9 mouse cellular contexts compared by ENCODE assay signal in the genomic region with DNA sequence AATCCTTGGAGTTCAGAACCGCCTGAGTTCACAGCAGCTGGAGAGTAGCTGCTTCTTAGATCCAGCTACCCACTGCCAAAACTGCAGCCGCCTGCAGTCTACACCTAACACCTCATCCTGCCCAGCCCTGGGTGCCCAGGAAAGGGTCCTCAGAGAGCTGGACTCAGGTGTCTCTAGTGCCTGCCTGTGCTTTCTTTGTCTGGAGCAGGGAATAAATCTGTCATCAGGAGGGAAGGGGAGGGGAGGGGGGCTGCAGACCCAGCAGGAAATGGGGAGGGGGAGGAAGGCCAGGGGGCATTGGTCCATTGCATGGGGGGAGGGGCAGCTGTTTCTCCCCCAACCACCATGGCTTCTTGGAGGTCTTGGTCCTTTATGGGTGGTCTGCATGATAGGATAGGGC. TPM values are rescaled to one million over a fixed set of nuclear protein-coding genes. Genes with fewer than 3 reads are reported as not detected.
DNase-seq lines count a peak whose midpoint lies in the region; ATAC-seq and TF ChIP-seq lines count a peak whose summit lies in the region.
"Had no signal": no experiment of that assay in that cellular context is flagged by ENCODE, and none has a peak within 500 bp of the region (broad histone marks: within the 10 kb centered on the region; RNA-seq: fewer than 3 reads in every experiment).

No protein-coding gene starts in this region.

- H3K9me3 ChIP-seq in heart, embryonic 16.5 days (replicated peaks; ENCODE audit: control insufficient read depth, low read length): no peaks in the 10 kb centered on the region
- H3K9me3 ChIP-seq in embryonic facial prominence, embryonic 10.5 days: no peaks in the 10 kb centered on the region
- no peaks in the 10 kb centered on the region for H3K9me3 ChIP-seq in intestine, embryonic 15.5 days
- H3K9me3 ChIP-seq in midbrain, postnatal 0 days (ENCODE audit: low read length): no peaks in the 10 kb centered on the region

- peak overlapping the region; percentile 98; the same call in 1 of the 2 replicates for H3K4me2 ChIP-seq in heart, embryonic 16.5 days (ENCODE audit: low read depth, low read length)
- peak overlapping the region; percentile 100 for H3K4me2 ChIP-seq in intestine, embryonic 15.5 days (replicated peaks)
- H3K4me2 ChIP-seq in midbrain, postnatal 0 days (ENCODE audit: low read depth, low read length, poor library complexity, severe bottlenecking): 0 out of 2 replicates have a peak overlapping the region, but pooled peaks have one; percentile 98

- no peak for TF ChIP-seq CTCF in midbrain, postnatal 0 days (IDR thresholded peaks at IDR 0.05)

- 14% methylated on average over 2 of the region's 2 CpGs for WGBS in heart, embryonic 16.5 days
- WGBS in embryonic facial prominence, embryonic 10.5 days: 0% methylated on average over 2 of the region's 2 CpGs
- WGBS in intestine, embryonic 15.5 days: 12% methylated on average over 2 of the region's 2 CpGs
- 9% methylated on average over 2 of the region's 2 CpGs for WGBS in midbrain, postnatal 0 days

- H3K4me1 ChIP-seq in heart, embryonic 16.5 days (ENCODE audit: control insufficient read depth, insufficient read depth, low read length): peaks cover 24% of the 10 kb centered on the region
- H3K4me1 ChIP-seq in embryonic facial prominence, embryonic 10.5 days: peaks cover 77% of the 10 kb centered on the region
- H3K4me1 ChIP-seq in intestine, embryonic 15.5 days (replicated peaks): peaks cover 34% of the 10 kb centered on the region
- peaks cover 6% of the 10 kb centered on the region; the same call in 1 of the 2 replicates for H3K4me1 ChIP-seq in midbrain, postnatal 0 days (ENCODE audit: insufficient read depth, low read length)

- H3K27ac ChIP-seq in heart, embryonic 16.5 days (ENCODE audit: low read length): no peak overlapping the region
- H3K27ac ChIP-seq in embryonic facial prominence, embryonic 10.5 days (replicated peaks): peak overlapping the region; percentile 92
- H3K27ac ChIP-seq in intestine, embryonic 15.5 days: no peak overlapping the region
- no peak overlapping the region for H3K27ac ChIP-seq in midbrain, postnatal 0 days (ENCODE audit: low read depth, low read length)

- no peak for ATAC-seq in heart, embryonic 16.5 days (replicated peaks; ENCODE audit: extremely low read depth, insufficient read depth, low FRiP score)
- no peak for ATAC-seq in intestine, embryonic 15.5 days
- ATAC-seq in midbrain, postnatal 0 days (ENCODE audit: low FRiP score): no peak
- no peak for ATAC-seq in CD4-positive, CD25-positive, alpha-beta regulatory T cell, adult 4 months

- peaks cover 1% of the 10 kb centered on the region; the same call in 1 of the 2 replicates for H3K36me3 ChIP-seq in heart, embryonic 16.5 days (ENCODE audit: control insufficient read depth, insufficient read depth)
- H3K36me3 ChIP-seq in embryonic facial prominence, embryonic 10.5 days (replicated peaks): peaks cover 28% of the 10 kb centered on the region
- H3K36me3 ChIP-seq in intestine, embryonic 15.5 days: no peaks in the 10 kb centered on the region
- peaks cover 7% of the 10 kb centered on the region; the same call in 1 of the 2 replicates for H3K36me3 ChIP-seq in midbrain, postnatal 0 days (ENCODE audit: insufficient read depth, low read length)

- no peak for DNase-seq in heart, postnatal 4 days
- peak; percentile 63 for DNase-seq in embryonic facial prominence, embryonic 10.5 days (ENCODE audit: low spot score)
- DNase-seq in midbrain, postnatal 0 days (ENCODE audit: low spot score): no peak
- DNase-seq in gastrocnemius, postnatal 4 days (ENCODE audit: low spot score in 2 of 2): no peak
- no peak for DNase-seq in layer of hippocampus, adult 8-10 months (ENCODE audit: low spot score in 2 of 2)
- DNase-seq: thymus, adult 18-20 months had no signal

- H3K4me3 ChIP-seq in heart, embryonic 16.5 days (ENCODE audit: low read length): no peak overlapping the region
- H3K4me3 ChIP-seq in embryonic facial prominence, embryonic 10.5 days: peak overlapping the region; percentile 84
- peak overlapping the region; percentile 62 for H3K4me3 ChIP-seq in intestine, embryonic 15.5 days (replicated peaks)
- no peak overlapping the region for H3K4me3 ChIP-seq in midbrain, postnatal 0 days (ENCODE audit: low read depth, low read length)

- peaks cover 37% of the 10 kb centered on the region for H3K27me3 ChIP-seq in heart, embryonic 16.5 days (ENCODE audit: control insufficient read depth, insufficient read depth, low read length)
- H3K27me3 ChIP-seq in embryonic facial prominence, embryonic 10.5 days (replicated peaks; ENCODE audit: low read depth, poor library complexity, severe bottlenecking): peaks cover 61% of the 10 kb centered on the region
- H3K27me3 ChIP-seq in intestine, embryonic 15.5 days (replicated peaks): peaks cover 11% of the 10 kb centered on the region; the same call in 1 of the 2 replicates
- peaks cover 16% of the 10 kb centered on the region for H3K27me3 ChIP-seq in midbrain, postnatal 0 days (ENCODE audit: insufficient read depth, low read length)

- H3K9ac ChIP-seq in heart, embryonic 16.5 days (ENCODE audit: low read length): no peak overlapping the region
- H3K9ac ChIP-seq in intestine, embryonic 15.5 days: peak overlapping the region; percentile 54; the same call in 1 of the 2 replicates
- no peak overlapping the region for H3K9ac ChIP-seq in midbrain, postnatal 0 days (replicated peaks; ENCODE audit: low read length, poor library complexity, severe bottlenecking)

RNA-seq across cellular contexts. Expression of a gene that starts 1.0 kb away (rescaled TPM):
- 0.24 and 0.25 TPM in 2 replicates for polyA plus RNA-seq in heart, embryonic 16.5 days (2015; fragmentation: Nextera tagmentation; extraction: Ambion mirVana)
- total RNA-seq in heart, postnatal 4 days (2021): under 1 TPM; 0.43 to 0.52 TPM
- 18.8 and 22.2 TPM in 2 replicates for polyA plus RNA-seq in embryonic facial prominence, embryonic 10.5 days (2016; fragmentation: Nextera tagmentation; extraction: Ambion mirVana)
- polyA plus RNA-seq in intestine, embryonic 15.5 days (2015; fragmentation: Nextera tagmentation; extraction: Ambion mirVana): 2.7 and 3.0 TPM in 2 replicates
- total RNA-seq in midbrain, postnatal 0 days (2014; rRNA removed): 0.57 and 0.88 TPM in 2 replicates
- polyA plus RNA-seq in midbrain, postnatal 0 days (2015; fragmentation: Nextera tagmentation; extraction: Ambion mirVana): 1.3 and 1.9 TPM in 2 replicates
- polyA plus RNA-seq in CD4-positive, CD25-positive, alpha-beta regulatory T cell, adult 4 months (2017; shearing (Covaris generic)): not detected
- total RNA-seq in gastrocnemius, postnatal 4 days (2021): 10 to 100 TPM; 13.3 to 14.8 TPM
- not detected for total RNA-seq in layer of hippocampus, adult 8-10 months (2022)

RNA-seq across cellular contexts. Expression of a gene that starts 22.9 kb away (rescaled TPM):
- polyA plus RNA-seq in heart, embryonic 16.5 days (2015; fragmentation: Nextera tagmentation; extraction: Ambion mirVana): 26.3 and 31.3 TPM in 2 replicates
- total RNA-seq in heart, postnatal 4 days (2021): 10 to 100 TPM; 14.6 to 15.9 TPM
- 19.2 and 20.5 TPM in 2 replicates for polyA plus RNA-seq in embryonic facial prominence, embryonic 10.5 days (2016; fragmentation: Nextera tagmentation; extraction: Ambion mirVana)
- 20.1 and 22.6 TPM in 2 replicates for polyA plus RNA-seq in intestine, embryonic 15.5 days (2015; fragmentation: Nextera tagmentation; extraction: Ambion mirVana)
- 32.9 and 47.2 TPM in 2 replicates for total RNA-seq in midbrain, postnatal 0 days (2014; rRNA removed)
- polyA plus RNA-seq in midbrain, postnatal 0 days (2015; fragmentation: Nextera tagmentation; extraction: Ambion mirVana): 27.3 and 27.9 TPM in 2 replicates
- polyA plus RNA-seq in CD4-positive, CD25-positive, alpha-beta regulatory T cell, adult 4 months (2017; shearing (Covaris generic)): 1 to 10 TPM in 1 of 2 experiments, under 1 TPM in 1; 0.97 to 1.5 TPM
- total RNA-seq in gastrocnemius, postnatal 4 days (2021): 10 to 100 TPM; 21.0 to 21.6 TPM
- total RNA-seq in layer of hippocampus, adult 8-10 months (2022): 10 to 100 TPM; 35.1 to 41.2 (median 40.8) TPM

RNA-seq across cellular contexts. Expression of a gene that starts 46.3 kb away (rescaled TPM):
- polyA plus RNA-seq in heart, embryonic 16.5 days (2015; fragmentation: Nextera tagmentation; extraction: Ambion mirVana): 62.4 and 63.7 TPM in 2 replicates
- total RNA-seq in heart, postnatal 4 days (2021): 10 to 100 TPM; 58.2 to 59.5 TPM
- 64.7 and 64.9 TPM in 2 replicates for polyA plus RNA-seq in embryonic facial prominence, embryonic 10.5 days (2016; fragmentation: Nextera tagmentation; extraction: Ambion mirVana)
- 78.2 and 89.4 TPM in 2 replicates for polyA plus RNA-seq in intestine, embryonic 15.5 days (2015; fragmentation: Nextera tagmentation; extraction: Ambion mirVana)
- total RNA-seq in midbrain, postnatal 0 days (2014; rRNA removed): 214 and 238 TPM in 2 replicates
- 272 and 300 TPM in 2 replicates for polyA plus RNA-seq in midbrain, postnatal 0 days (2015; fragmentation: Nextera tagmentation; extraction: Ambion mirVana)
- polyA plus RNA-seq in CD4-positive, CD25-positive, alpha-beta regulatory T cell, adult 4 months (2017; shearing (Covaris generic)): 10 to 100 TPM; 33.7 to 36.8 TPM
- total RNA-seq in gastrocnemius, postnatal 4 days (2021): 10 to 100 TPM; 71.8 to 71.9 TPM
- total RNA-seq in layer of hippocampus, adult 8-10 months (2022): 100 to 1,000 TPM; 258 to 301 (median 285) TPM

RNA-seq across cellular contexts. Expression of a gene that starts 48.3 kb away (rescaled TPM):
- polyA plus RNA-seq in heart, embryonic 16.5 days (2015; fragmentation: Nextera tagmentation; extraction: Ambion mirVana): 38.7 and 40.0 TPM in 2 replicates
- total RNA-seq in heart, postnatal 4 days (2021): 10 to 100 TPM; 44.4 to 46.1 TPM
- 35.7 and 48.8 TPM in 2 replicates for polyA plus RNA-seq in embryonic facial prominence, embryonic 10.5 days (2016; fragmentation: Nextera tagmentation; extraction: Ambion mirVana)
- 38.1 and 39.3 TPM in 2 replicates for polyA plus RNA-seq in intestine, embryonic 15.5 days (2015; fragmentation: Nextera tagmentation; extraction: Ambion mirVana)
- 75.0 and 82.8 TPM in 2 replicates for total RNA-seq in midbrain, postnatal 0 days (2014; rRNA removed)
- 159 and 164 TPM in 2 replicates for polyA plus RNA-seq in midbrain, postnatal 0 days (2015; fragmentation: Nextera tagmentation; extraction: Ambion mirVana)
- polyA plus RNA-seq in CD4-positive, CD25-positive, alpha-beta regulatory T cell, adult 4 months (2017; shearing (Covaris generic)): 1 to 10 TPM; 1.2 to 1.4 TPM
- 100 to 1,000 TPM; 527 to 572 TPM for total RNA-seq in gastrocnemius, postnatal 4 days (2021)
- 10 to 100 TPM; 42.2 to 55.5 (median 47.9) TPM for total RNA-seq in layer of hippocampus, adult 8-10 months (2022)

Comparison
In these comparisons a context has a peak if more than half of its experiments do, and no peak if none do; other contexts are left out.
1. H3K4me3 ChIP-seq: peak in embryonic facial prominence, embryonic 10.5 days (single experiment) and intestine, embryonic 15.5 days (single experiment); none in heart, embryonic 16.5 days (single experiment) and midbrain, postnatal 0 days (single experiment).
2. Peak in every context shown above with its lines, with median percentiles within 50 percentile points of each other: H3K4me2 ChIP-seq.